Mouse (Mus musculus) common myeloid progenitor, adult 5-6 weeks (primary cell): ENCODE measurements around the gene Tmem238. TPM values are rescaled to one million over a fixed set of nuclear protein-coding genes. Genes with fewer than 3 reads are reported as not detected.
"Not testable (repeated sequence)": the region's sequence is repeated elsewhere in the genome, so short reads cannot be mapped to it uniquely, and the experiment has no call there.

Source experiments
- ATAC-seq: replicated peaks from 2 replicates; pipeline ENCODE4 v1.8.0; 2016; ENCODE audit warnings: low read depth, mild to moderate bottlenecking, moderate TSS enrichment, inconsistent platforms; ENCODE audit not compliant: poor library complexity, severe bottlenecking
- total RNA-seq: library from RNA; stranded (forward); fragments of 200-1000, 187-1606 nt; gene quantifications from 2 replicates; pipeline ENCODE4 v1.2.3, GENCODE M21; 2017

Tmem238 gene
- 7.0 and 8.4 TPM in 2 replicates for total RNA-seq

- ATAC-seq, result no peak
These were observed at the start of gene Tmem238 for GRCm38 (mm10) chr7:4789436-4789935. Tmem238 (minus strand) TSS chr7:4789656.

DNA sequence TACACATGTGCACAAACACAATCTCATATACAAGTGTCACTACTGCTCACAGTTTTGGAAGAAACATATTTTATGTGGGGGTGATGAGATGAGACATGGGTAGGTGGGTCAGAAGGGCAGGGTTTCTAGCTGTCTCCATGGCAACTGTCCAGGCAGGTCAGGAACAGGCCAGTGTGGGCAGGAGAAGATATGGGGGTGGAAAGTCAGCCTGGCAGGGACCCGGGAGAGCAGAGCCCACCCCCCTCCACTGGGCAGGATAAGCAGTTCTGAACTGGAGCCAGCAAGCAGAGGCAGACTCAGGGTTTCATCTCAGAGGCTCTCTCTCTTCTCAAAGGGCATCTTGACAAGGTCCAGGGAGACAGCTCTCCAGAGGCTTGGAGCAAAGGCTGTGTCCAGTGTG, 48.2 kb upstream of the Tmem238 start:
- no peak for ATAC-seq

- peak; percentile 98 for ATAC-seq
These were observed 46.9 kb upstream of the Tmem238 start for GRCm38 (mm10) chr7:4836351-4836792.

DNA sequence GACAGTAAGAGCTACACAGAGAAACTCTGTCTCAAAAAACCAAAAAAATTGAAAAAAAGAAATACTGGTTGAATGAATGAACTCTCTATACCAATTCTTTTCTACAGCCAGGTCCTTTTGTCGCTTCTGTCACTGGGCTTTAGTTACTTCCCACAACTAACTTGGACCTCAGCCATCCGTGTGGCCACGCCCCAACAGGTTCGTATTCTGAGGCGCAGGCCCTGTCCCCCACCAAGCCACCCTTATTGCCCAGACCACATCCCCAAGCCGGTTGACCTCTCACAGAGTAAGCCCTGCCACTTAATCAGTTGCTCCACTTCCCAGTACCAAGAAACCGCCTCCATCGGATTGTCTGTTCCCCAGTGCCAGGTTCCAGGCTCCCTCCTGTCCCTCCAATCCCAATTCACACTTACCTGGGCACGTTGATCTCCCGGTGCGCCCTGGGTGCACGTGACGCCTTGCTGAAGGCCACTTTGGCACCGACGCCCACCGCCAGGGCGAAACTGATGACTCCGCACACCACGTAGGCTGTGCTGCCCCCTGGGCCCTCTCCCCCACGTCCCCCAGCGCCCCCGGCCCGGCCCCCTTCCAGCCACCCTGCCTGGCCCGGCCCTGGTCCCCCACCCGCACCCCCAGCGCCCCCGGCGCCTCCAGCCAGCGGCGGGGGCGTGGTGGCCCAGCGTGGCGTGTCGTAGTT, 46.3 kb upstream of the Tmem238 start:
- ATAC-seq, result peak; percentile 22

DNA sequence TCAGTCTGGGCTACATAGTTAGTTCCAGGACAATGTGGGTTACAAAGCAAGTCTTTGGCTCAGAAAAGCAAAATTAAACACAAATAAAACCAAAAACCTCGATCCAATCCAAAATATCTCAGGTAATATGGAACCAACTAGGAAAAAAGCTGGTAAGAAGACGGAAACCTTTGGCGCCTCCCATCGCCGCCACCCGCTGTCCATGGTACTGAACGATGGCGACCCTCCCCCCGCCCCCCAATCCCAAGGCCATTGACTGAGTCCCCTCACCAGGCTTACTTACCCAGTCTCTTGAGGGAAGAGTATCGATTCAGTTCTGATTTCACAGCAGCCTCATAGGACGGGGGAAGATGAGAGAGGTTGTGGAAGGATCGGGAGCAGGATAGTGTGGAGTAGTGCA, 41.0 kb upstream of the Tmem238 start:
- no peak for ATAC-seq

GRCm38 (mm10) chr7:4825365-4825764, 35.9 kb upstream of the Tmem238 start:
- no peak for ATAC-seq

- no peak for ATAC-seq
These were observed 32.9 kb upstream of the Tmem238 start for GRCm38 (mm10) chr7:4822162-4822907.

DNA sequence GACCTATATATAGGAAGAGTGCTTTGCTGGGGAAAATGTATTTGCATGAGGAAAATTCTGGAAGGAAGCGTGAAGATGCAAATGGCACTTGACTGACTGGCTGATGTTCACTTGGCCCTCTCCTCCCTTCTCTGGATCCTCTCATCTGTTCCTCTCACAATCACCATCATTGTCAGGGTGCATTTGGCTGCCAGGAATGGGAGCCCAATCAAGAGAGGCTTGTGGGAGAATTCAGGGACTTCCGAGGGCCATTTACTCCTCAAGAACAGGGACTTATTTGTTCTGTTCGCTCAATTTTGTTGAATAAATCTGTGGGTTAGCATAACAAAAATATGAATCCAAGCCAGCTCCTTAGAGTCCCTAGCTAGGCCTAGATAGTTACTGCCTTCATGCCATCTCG, 32.2 kb upstream of the Tmem238 start:
- ATAC-seq, result no peak

DNA sequence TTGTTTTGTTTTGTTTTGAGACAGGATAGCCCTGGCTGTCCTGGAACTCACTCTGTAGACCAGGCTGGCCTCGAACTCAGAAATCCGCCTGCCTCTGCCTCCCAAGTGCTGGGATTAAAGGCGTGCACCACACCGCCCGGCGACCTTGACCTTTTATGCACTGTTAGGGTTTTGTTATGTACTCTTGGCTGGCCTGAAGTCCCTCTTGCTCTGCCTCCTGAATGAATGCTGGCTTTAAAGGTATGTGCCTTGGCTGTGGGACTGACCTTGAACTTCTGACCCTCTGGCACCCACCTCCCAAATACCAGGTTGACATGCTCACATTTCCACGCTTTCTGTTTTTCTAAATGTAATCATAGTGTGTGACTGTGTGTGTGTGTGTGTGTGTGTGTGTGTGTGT, 31.5 kb upstream of the Tmem238 start:
- ATAC-seq, result not testable (repeated sequence)

GRCm38 (mm10) chr7:4816559-4816958, 27.1 kb upstream of the Tmem238 start:
- ATAC-seq, result no peak

DNA sequence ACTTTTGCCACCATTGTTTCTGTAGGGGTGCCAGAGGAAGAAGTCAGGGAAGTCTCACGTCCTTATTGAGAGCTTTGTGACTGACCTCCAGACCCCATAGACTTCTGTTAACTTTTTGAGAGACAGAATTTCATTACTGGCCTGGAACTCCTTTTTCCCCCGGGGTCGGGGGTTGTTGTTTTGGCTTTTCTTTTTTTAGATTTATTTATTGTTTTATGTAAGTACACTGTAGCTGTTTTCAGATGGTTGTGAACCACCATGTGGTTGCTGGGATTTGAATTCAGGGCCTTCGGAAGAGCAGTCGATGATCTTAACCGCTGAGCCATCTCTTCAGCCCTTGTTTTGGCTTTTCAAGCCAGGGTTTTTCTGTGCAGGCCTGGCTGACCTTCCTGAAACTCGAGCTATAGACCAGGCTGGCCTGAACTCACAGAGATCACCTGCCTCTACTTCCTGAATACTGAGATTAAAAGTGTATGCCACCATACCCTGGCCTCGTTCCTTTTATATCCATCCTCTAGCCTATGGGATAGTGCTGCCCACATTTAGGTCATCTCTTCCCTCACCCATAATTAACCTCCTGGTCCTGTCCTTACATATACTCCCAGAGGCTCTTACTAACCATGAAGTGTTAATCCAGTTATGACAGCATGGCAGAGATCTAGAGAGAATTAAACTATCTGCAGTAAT, 23.8 kb upstream of the Tmem238 start:
- no peak for ATAC-seq

- peak; percentile 92 for ATAC-seq
These were observed 23.0 kb upstream of the Tmem238 start, which contains the start of gene Ube2s for GRCm38 (mm10) chr7:4812303-4813104. Ube2s (minus strand) TSS chr7:4812590.

DNA sequence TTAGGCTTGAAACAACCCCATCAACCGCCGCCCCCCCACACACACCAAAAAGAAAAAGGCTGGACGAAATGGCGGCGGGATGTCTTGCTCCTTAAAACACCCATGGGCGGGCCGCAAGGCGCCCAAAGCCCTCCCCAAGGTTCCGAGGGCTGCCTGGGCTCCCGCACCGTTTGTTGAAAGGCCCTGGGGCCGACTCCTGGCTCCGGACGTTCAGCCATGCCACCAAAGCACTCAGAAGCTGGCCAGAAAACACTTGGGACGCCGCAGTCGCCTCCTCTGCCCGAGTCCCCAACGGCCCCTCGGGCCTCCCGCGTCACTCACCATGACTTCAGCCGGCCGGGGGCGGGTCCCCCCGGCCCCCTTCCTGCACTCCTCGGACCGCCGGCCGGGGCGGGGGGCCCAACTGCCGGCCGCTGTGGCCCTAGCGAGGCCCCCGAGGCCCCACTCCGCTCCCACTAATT, 22.4 kb upstream of the Tmem238 start:
- no peak; the same call in 1 of the 2 replicates for ATAC-seq

DNA sequence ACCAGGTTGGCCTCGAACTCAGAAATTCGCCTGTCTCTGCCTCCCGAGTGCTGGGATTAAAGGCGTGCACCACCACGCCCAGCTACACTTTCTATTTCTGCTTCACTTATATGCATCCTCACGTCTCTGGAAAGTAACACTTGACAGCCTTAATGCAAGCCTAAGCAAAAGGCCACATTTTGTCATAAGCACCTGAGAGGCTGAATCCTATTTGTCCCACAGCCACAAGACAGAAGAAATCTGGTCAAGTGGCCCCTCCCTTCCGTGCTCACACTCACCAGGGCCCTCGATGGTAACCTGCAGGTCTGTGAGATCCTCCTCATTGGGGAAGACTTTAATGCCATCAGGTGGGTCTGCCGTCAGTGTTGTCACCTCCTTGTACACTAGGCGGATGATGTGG, 21.7 kb upstream of the Tmem238 start:
- ATAC-seq, result not testable (repeated sequence)

DNA sequence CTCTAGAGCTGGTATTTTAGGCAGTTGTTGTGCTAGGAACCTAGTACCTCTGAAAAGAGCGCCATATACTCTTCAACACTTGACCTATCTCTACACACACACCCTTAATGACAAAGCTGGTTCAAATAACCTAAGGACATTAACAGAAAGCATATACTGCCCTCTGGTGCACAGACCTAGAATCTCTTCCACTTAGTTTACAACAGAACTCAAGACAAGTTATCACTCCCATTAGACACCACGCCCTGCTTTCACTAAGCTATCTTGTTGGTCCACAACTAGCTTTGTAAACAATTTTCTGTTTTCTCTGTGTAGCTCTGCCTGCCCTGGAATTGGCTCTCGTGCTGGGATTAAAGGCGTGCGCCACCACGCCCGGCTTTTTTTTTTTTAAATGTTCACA, 17.3 kb upstream of the Tmem238 start:
- peak; percentile 85 for ATAC-seq

DNA sequence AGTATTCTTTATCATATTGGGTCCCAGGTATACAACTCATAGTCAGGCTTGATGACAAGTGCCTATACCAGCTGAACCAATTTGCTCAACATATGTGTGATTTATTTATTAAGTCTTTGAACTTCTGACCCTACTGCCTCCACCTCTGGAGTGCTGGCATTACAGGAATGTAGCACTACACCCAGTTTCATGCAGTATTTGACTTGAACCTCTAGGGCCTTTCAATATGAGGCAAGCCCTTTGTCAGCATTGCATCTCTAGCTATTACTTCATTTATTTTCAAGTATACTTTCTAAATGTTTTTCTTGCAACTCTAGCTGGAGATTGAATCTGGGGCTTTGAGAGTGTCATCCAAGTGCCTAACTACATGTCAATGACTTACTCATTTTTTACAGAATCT, 12.8 kb upstream of the Tmem238 start:
- no peak for ATAC-seq

GRCm38 (mm10) chr7:4795767-4796433, 6.4 kb upstream of the Tmem238 start:
- ATAC-seq, result peak; percentile 28

- ATAC-seq, result no peak
These were observed 5.2 kb upstream of the Tmem238 start for GRCm38 (mm10) chr7:4794631-4795168.

DNA sequence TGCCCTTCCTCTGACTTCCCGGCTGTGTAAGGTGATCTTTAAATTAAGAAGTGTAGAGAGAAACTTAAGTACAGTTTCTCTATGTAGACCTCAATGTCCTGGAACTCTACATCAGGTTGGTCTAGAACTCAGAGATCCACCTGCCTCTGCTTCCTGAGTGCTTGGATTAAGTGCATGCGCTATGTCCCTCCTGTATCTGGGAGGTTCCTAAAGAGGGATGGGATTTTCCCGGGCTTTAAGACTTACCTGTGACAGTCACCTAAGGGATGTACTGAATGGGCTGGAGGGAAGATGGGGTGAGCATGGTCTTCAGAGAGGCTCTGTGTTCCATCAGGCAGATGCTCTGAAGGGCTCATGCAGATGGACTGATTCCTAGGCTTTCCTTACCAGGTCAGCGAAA, 4.2 kb upstream of the Tmem238 start:
- no peak for ATAC-seq
